ENCODE assay signal across 12 mouse cellular contexts in genomic region chr8:71130411-71131261, GRCm38 (mm10).
DNase-seq lines count a peak whose midpoint lies in the region; ATAC-seq and TF ChIP-seq lines count a peak whose summit lies in the region.
"Had no signal": no experiment of that assay in that cellular context is flagged by ENCODE, and none has a peak within 500 bp of the region (broad histone marks: within the 10 kb centered on the region; RNA-seq: fewer than 3 reads in every experiment).

No protein-coding gene starts in this region.

- no peak; the same call in 1 of the 2 replicates for TF ChIP-seq CTCF in heart, postnatal 0 days (IDR thresholded peaks at IDR 0.05; ENCODE audit: low read depth)
- no peak for TF ChIP-seq CTCF in heart, adult 2 months (IDR thresholded peaks at IDR 0.05)

- H3K79me2 ChIP-seq in heart, adult 2 months (replicated peaks; ENCODE audit: control insufficient read depth, insufficient read depth, low read length), result no peaks in the 10 kb centered on the region

- 51% methylated on average over 4 of the region's 4 CpGs for WGBS in heart, postnatal 0 days
- 53% methylated on average over 4 of the region's 4 CpGs for WGBS in heart, adult 2 months
- 68% methylated on average over 4 of the region's 4 CpGs for WGBS in hindbrain, embryonic 14.5 days
- 68% methylated on average over 4 of the region's 4 CpGs for WGBS in midbrain, embryonic 16.5 days

- no peaks in the 10 kb centered on the region for H3K36me3 ChIP-seq in heart, postnatal 0 days (replicated peaks; ENCODE audit: control insufficient read depth, insufficient read depth, low read length)
- no peaks in the 10 kb centered on the region for H3K36me3 ChIP-seq in heart, adult 2 months (ENCODE audit: control insufficient read depth, insufficient read depth, low read length)
- no peaks in the 10 kb centered on the region for H3K36me3 ChIP-seq in hindbrain, embryonic 14.5 days (replicated peaks; ENCODE audit: control insufficient read depth, insufficient read depth)
- no peaks in the 10 kb centered on the region for H3K36me3 ChIP-seq in midbrain, embryonic 16.5 days (ENCODE audit: control insufficient read depth, insufficient read depth, low read length)
- H3K36me3 ChIP-seq: G1E had no signal

- no peak overlapping the region for H3K9ac ChIP-seq in heart, postnatal 0 days (replicated peaks; ENCODE audit: low read depth, low read length)
- H3K9ac ChIP-seq in heart, adult 2 months (ENCODE audit: low read depth, low read length), result no peak overlapping the region
- H3K9ac ChIP-seq in hindbrain, embryonic 14.5 days, result no peak overlapping the region
- H3K9ac ChIP-seq in midbrain, embryonic 16.5 days (ENCODE audit: low read depth, low read length), result no peak overlapping the region

- no peaks in the 10 kb centered on the region for H3K27me3 ChIP-seq in heart, postnatal 0 days (ENCODE audit: control insufficient read depth, insufficient read depth, low read length)
- H3K27me3 ChIP-seq in heart, adult 2 months (ENCODE audit: control insufficient read depth, insufficient read depth, low read length), result peaks cover 2% of the 10 kb centered on the region
- H3K27me3 ChIP-seq in hindbrain, embryonic 14.5 days (ENCODE audit: control insufficient read depth, insufficient read depth, low read length), result no peaks in the 10 kb centered on the region
- H3K27me3 ChIP-seq in midbrain, embryonic 16.5 days (ENCODE audit: control insufficient read depth, insufficient read depth, low read depth, low read length), result no peaks in the 10 kb centered on the region

- intact Hi-C loops in heart, adult 2 months (cut with DNase I), result loop anchor here (5.0 kb wide), 1 partner anchor 687 kb away; no protein-coding TSS in a partner anchor

- no peak overlapping the region for H3K4me2 ChIP-seq in heart, postnatal 0 days (ENCODE audit: low read depth, low read length)
- no peak overlapping the region for H3K4me2 ChIP-seq in hindbrain, embryonic 14.5 days (replicated peaks)
- no peak overlapping the region for H3K4me2 ChIP-seq in midbrain, embryonic 16.5 days (ENCODE audit: low read length)

- DNase-seq in heart, postnatal 0 days (ENCODE audit: low spot score), result no peak
- DNase-seq in heart, adult 2 months, result no peak
- DNase-seq in ZHBTc4 (ENCODE audit: low read depth, low spot score), result peak; percentile 18
- no peak for DNase-seq in hindbrain, embryonic 14.5 days (ENCODE audit: low spot score)
- DNase-seq in right cerebral cortex, postnatal 14 days, result no peak
- no peak for DNase-seq in testis, postnatal 14 days (ENCODE audit: low spot score)
- DNase-seq: gastrocnemius, postnatal 25 days; lung, postnatal 10 days; thymus, adult 2 months had no signal

- H3K27ac ChIP-seq in heart, postnatal 0 days (ENCODE audit: low read depth), result no peak overlapping the region
- H3K27ac ChIP-seq in heart, adult 2 months, result no peak overlapping the region
- no peak overlapping the region for H3K27ac ChIP-seq in hindbrain, embryonic 14.5 days
- H3K27ac ChIP-seq in midbrain, embryonic 16.5 days (ENCODE audit: low read length), result no peak overlapping the region
- H3K27ac ChIP-seq: layer of hippocampus, adult 2 months had no signal

- no peaks in the 10 kb centered on the region for H3K9me3 ChIP-seq in heart, postnatal 0 days (replicated peaks; ENCODE audit: control insufficient read depth, low read length)
- H3K9me3 ChIP-seq in hindbrain, embryonic 14.5 days (ENCODE audit: control insufficient read depth, low read length), result no peaks in the 10 kb centered on the region
- H3K9me3 ChIP-seq in midbrain, embryonic 16.5 days (replicated peaks; ENCODE audit: control insufficient read depth, low read length, poor library complexity, severe bottlenecking), result no peaks in the 10 kb centered on the region
- H3K9me3 ChIP-seq: G1E had no signal

- TF ChIP-seq EP300 in heart, postnatal 0 days (IDR thresholded peaks at IDR 0.05; ENCODE audit: low read depth), result no peak
- no peak for TF ChIP-seq EP300 in heart, adult 2 months (IDR thresholded peaks at IDR 0.05; ENCODE audit: insufficient read depth, low read depth, low read length)

- TF ChIP-seq POLR2A in heart, adult 2 months (IDR thresholded peaks at IDR 0.05; ENCODE audit: insufficient read depth, low read depth, low read length), result no peak

- no peaks in the 10 kb centered on the region for H3K4me1 ChIP-seq in heart, postnatal 0 days (ENCODE audit: control insufficient read depth, insufficient read depth)
- H3K4me1 ChIP-seq in heart, adult 2 months (ENCODE audit: control insufficient read depth, insufficient read depth, low read length), result no peaks in the 10 kb centered on the region
- H3K4me1 ChIP-seq in hindbrain, embryonic 14.5 days (replicated peaks; ENCODE audit: control insufficient read depth, insufficient read depth, low read length), result no peaks in the 10 kb centered on the region
- no peaks in the 10 kb centered on the region for H3K4me1 ChIP-seq in midbrain, embryonic 16.5 days (ENCODE audit: control insufficient read depth, insufficient read depth, low read length)

- ATAC-seq in heart, postnatal 0 days (ENCODE audit: insufficient read depth, low read depth), result peak; percentile 36; the same call in 1 of the 2 replicates
- ATAC-seq in hindbrain, embryonic 14.5 days (ENCODE audit: low FRiP score), result peak; percentile 72
- peak; percentile 67 for ATAC-seq in midbrain, embryonic 16.5 days

- H3K4me3 ChIP-seq in heart, postnatal 0 days (ENCODE audit: low read depth, low read length), result no peak overlapping the region
- H3K4me3 ChIP-seq in heart, adult 2 months, result no peak overlapping the region
- no peak overlapping the region for H3K4me3 ChIP-seq in hindbrain, embryonic 14.5 days (replicated peaks; ENCODE audit: low read length)
- H3K4me3 ChIP-seq in midbrain, embryonic 16.5 days (ENCODE audit: low read depth, low read length), result no peak overlapping the region
- H3K4me3 ChIP-seq: layer of hippocampus, adult 2 months had no signal
